Mouse (Mus musculus) adrenal gland (tissue): ENCODE measurements around the gene Plxnc1.

Source experiments
- intact Hi-C: fragments of 180-260 bp; cut with DNase I; formaldehyde crosslinking; loops from one replicate; pipeline ENCODE4 v1.15.1; 2025

The Plxnc1 gene

DNA sequence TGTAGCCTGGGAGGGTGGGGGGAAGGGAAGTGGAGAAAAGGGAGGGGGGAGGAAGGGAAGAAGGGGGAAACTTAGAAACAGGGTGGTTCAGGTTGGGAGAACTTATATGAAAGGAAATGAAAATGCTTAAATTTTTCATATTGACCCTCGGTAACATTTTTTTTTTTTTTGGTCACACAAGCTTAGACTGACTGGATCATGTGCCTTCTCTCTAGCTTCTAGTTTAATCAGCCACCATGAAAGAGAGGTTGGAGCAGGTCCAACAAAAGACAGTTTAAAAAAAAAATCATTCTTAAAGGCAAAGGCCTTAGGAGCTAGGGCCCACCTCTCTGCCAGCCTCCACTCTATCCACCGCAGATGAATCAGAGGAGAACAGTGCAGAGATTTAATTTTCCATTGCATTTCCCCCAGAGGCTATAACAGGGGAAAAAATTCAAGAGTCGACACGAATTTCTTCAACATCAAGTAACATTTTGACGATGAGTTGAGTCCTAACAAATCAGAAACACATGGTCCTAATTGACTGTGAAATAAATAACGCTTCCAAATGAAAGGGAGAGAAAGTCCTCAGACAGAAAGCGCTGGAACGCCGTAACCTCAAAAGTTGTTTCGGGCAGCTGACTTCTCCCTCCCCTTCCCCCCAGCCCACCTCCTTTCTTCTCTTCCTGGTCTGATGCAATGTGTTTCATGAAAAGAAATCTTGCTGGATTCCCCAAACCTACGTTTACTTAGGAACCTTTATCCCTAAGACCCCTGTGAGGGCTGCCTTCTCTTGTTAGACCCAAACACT, 120.5 kb downstream of the Plxnc1 start:
- intact Hi-C loops = no loop called here

GRCm38 (mm10) chr10:94818781-94819665, 125.6 kb downstream of the Plxnc1 start:
- intact Hi-C loops = no loop called here

DNA sequence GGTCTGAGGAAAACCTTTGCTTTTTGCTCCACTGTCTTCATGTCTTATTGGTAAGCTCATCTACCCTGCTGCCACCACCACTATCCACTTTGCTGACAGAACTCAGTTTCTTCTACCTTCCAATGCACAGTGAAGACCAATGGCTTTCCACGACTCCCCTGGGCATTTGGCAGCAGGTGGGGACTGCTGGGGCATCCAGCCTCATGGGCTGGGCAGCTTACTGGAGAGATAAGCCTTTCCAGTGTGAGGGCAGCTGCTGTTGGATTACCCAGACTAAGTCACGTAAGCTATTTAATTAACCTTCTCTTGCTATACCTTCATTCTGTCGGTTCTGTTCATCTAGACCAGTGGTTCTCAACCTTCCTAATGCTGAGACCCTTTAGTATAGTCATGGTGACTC, 126.5 kb downstream of the Plxnc1 start:
- intact Hi-C loops = no loop called here

DNA sequence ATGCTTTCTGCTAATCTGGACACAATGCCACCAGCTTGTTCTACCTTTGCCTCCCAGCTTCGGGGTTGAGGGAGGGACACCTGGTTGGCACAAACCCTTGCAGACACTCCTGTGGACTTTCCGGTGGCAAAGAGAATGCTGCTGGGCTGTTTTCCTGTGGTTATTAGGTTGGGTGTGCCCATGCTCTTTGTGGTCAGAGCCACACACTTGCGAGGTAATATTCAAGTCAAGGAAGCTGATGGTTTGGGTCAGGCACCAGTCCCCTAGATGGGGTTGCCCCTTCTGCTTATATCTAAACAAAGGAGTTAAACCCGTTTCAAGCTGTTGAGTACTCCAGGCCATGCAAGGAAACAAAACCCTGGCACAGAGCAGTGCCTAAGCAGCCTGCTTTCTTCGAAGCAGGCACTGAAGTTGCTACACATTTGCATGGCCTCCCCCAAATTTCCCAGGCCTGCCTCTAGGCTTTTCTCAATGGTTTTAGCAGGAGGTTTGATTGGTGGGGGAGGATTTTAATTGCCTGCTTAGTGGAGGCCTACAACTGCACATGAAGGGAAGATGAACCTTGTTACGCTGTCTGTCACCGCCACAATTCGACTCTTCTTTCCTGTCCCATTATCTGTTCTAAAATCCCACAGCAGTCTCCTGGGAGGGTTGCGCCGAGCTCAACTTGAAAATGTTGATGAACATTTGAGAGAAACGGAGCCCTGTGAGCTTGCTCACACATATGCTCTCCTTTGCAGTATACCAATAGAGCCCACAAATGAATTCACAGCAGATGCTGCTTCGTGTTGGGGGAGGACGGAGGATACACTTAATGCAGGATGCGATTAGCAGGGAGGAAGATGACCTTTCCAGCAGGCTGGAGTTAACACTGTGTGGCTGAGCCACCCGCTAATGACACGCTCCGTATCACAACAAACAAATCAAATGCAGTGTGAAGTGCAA, 132.5 kb downstream of the Plxnc1 start:
- intact Hi-C loops = no loop called here

DNA sequence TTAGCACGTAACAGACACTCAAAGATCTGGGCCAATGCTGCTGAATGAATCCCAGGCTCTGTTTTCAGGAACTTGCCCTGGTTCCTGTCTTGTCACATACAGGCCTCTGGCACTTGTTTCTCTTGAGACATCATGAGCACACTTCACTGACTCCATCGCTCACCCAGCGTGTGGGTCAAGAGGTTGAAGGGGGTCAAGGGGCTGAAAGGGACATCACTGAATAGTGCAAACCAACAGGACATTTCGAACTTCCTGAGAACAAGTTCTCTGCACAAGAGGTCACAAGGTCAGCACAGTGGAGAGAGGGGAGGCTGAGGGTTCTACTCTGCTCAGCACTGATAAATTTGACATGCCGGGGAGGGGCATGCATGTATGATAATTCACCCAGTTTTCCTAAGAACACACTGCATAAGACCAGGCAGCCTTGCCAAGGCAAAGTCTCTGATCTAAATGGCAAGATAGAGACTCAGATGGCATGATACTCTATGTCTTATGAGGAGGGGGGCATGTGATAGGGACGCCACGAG, 134.6 kb downstream of the Plxnc1 start:
- intact Hi-C loops = no loop called here

DNA sequence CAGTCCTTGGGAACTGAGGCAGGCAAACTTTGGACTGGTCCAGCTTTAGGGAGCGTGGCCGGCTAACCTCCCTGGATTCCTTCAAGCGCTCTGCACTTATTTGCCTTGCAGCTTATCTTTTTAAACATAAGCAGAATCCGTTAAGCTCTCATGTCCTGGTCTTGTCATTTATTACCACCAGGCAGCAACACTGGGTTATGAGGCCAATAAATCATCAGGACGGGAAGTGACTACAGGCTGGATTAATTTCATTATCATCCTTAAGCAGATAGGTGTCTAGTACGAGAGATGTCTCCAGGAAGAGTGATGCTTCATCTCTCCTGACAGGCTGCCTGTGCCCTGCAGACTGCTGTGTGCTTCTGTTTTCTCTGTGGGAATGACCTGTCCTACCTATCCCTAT, 136.4 kb downstream of the Plxnc1 start:
- intact Hi-C loops = no loop called here

GRCm38 (mm10) chr10:94807323-94807722, 137.3 kb downstream of the Plxnc1 start:
- intact Hi-C loops = no loop called here

DNA sequence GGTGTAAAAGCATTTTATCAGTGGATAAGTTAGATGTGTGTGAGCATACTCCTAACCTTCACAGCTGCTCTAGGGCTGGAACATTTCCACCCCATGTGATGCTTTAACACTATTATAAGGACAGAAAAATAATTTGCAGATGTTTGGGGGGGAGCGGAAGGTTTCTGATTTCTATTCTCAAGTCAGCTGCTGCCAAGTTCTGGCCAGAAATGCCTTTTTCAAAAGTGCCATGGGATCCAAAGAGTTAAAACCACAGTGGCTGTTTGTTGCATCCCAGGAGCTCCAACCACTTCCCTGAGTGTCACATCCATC, 139.8 kb downstream of the Plxnc1 start:
- intact Hi-C loops = no loop called here

- intact Hi-C loops = no loop called here
Measured at GRCm38 (mm10) chr10:94804029-94804908, 140.4 kb downstream of the Plxnc1 start.

GRCm38 (mm10) chr10:94800677-94801354, 143.8 kb downstream of the Plxnc1 start:
- intact Hi-C loops = no loop called here

DNA sequence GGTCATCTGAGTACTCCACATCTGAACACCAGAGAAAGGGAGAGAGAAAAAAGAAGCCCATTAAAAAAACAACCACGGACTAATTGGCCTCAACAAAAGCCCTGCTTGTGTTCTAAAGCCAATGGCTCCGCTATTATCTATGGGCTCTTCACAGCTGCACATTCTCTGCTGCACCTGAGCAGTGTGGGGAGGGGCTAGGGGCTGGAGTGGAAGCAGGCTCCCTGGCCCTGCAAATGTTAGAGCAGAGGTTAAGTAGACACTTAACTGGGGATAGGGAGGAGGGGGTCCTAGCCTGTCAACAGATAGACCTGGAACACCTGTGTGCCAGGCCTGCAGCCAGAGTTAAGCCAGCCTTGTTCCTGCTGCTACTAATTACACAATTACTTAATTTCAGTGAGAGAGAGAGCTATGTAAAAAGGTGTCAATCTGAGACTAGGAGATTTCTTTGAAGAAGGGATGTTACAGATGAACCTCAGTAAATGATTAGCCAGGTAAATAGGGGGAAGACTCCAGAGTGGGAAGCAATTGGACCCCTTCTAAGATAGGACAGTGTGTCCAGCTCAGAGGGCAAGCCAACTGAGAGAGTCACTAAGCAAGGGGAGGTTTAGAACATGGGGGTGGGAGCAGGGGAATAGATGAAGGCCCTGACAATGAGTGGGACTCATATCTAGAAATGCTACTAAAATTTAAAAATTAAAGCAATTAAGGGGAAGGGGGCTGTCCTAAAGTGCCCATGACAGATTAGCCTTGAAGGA, 145.0 kb downstream of the Plxnc1 start:
- intact Hi-C loops = no loop called here

GRCm38 (mm10) chr10:94798128-94798527, 146.5 kb downstream of the Plxnc1 start:
- intact Hi-C loops = no loop called here

DNA sequence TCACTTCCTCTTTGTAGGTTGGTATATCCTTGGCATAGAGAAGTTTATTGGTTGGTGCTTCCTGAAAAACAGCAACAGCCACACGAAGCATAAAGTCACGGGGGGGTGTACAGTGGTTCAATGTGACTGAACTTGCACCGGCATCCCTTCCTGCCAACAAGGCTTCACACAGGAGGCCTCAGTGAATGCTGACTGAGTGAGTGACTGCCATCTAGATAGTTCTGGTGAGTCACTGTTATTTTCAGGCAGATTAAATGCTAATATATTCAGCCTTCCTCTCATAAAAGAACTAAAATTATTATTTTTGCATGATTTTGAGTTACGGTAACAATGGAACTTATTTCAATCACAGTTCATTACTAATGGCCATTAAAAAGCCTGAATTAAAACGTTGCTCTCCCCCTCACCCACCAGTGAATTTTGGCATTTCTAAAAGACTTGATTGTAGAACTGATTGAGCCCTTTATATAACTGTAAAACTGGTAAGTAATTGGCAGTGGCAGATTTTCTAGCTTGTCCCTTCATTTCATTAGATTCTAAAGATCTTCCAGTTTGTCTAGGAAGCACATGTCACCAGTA, 149.9 kb downstream of the Plxnc1 start:
- intact Hi-C loops = no loop called here

DNA sequence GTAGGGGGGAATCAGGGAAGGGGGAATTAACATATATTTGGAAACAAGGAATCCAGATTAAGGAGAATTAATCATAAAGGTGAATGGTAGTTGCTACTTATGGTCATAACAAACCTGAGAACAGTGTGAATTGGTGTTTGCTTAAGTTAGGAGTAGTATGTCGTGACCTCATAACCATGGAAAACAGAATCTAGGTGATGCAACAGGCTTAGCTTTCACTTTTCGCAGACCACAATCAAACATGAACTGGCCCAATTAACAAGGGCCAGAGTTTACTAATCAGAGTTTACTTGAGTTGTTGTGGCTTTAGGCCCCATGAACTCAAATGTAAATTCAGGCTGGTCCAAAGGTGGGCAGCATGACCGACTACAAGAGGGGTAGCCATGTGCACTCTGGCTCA, 150.7 kb downstream of the Plxnc1 start:
- intact Hi-C loops = no loop called here

DNA sequence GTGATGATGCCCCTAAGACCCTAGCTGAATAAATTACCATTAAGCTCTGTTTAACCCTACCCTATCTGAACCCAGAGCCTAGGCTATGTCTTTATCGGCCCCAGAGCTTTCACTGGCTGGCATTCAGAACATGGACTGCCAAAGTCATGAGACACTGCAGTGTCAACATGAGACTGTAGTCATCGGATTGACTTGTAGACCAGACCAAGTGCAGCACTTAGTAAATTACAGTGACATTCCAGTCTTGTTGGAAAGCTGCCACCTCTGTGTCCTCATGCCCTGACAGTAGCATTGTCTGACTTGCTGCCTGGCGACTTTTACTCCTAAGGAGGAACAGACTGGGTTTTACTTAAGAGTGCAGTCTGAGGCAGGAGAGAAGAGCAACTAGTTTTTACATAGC, 155.4 kb downstream of the Plxnc1 start:
- intact Hi-C loops = no loop called here

- intact Hi-C loops = no loop called here
Measured at GRCm38 (mm10) chr10:94780618-94781262, 163.9 kb downstream of the Plxnc1 start.

GRCm38 (mm10) chr10:94779319-94779718, 165.3 kb downstream of the Plxnc1 start:
- intact Hi-C loops = no loop called here

DNA sequence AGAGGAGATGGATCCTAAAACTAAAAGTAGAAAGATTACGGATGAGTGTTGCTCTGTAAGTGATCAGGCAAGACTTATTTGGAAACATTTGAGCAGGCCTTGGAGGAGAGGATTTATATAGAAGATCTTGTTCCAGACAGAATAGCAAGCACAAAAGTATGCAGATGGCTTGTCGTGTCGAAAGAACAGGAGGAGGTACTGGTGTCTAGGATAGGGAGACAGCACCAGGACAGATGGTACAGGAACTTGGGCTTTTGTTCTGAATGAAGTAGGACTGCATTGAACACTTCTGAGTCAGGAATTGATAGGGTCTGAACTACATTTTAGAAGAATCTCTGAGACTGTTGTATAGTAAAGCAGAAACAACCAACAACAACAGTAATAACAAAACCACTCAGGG, 167.1 kb downstream of the Plxnc1 start:
- intact Hi-C loops = no loop called here
